Mouse (Mus musculus): Measurements from ENCODE around the gene Cpxm2.

Cpxm2 gene

DNA sequence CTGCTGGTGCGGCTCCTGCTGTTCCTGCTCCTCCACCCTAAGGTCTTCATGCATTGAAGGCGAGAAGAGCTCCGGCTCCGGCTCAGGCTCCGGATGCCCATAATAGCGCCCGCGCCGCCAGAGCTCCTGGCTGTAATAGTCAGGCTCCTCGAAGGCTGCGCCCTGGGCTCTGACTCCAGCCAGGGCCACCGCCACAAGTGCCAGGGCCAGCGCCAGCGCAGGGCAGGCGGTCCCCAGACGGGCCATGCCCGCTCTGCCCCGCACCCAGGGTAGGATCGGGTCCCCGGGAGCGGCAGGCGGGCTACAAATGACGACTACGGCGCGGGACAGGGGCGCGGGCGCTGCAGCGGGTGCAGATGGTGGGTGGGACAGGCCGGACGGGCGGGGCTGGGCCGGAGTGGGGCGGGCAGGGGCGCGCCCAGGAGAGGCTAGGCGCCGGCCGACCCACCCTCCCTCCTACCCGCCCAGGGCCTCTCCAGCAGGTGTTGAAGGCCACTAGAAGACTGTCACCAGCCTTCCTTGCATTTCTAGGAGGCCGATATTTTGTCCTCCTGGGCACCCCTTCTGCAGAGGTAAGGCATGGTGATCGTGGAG is at the start of gene Cpxm2:
Gene Cpxm2 (minus strand): TSS at position 372 of the 594 bp plus-strand sequence.
- no peak for DNase-seq

DNA sequence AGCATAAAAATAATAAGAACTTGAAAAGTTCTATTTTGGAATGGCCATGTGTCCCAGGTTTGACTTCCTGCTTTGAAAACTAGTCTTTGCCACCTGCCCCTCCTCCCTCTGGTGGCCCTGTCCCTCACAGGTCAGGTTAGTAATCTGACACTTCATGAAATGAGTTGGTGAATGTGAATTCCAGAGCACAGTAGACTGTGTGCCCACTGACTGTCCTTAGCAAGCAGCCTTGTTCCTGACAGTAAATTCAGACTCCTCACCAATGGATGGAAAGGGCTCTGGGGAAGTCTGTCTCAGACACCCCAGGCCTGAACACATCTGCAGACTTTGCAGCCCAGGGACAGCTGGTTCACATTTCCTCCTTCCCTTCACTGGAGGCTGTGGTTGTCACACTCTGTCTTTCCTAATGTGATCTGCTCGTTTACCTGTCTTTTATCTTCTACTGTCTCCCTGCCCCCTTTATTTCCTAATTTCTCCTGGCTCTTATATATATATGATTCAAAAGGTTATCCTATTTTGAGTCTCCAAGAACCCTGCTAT is 49.6 kb upstream of the Cpxm2 start:
- no peak for DNase-seq

DNA sequence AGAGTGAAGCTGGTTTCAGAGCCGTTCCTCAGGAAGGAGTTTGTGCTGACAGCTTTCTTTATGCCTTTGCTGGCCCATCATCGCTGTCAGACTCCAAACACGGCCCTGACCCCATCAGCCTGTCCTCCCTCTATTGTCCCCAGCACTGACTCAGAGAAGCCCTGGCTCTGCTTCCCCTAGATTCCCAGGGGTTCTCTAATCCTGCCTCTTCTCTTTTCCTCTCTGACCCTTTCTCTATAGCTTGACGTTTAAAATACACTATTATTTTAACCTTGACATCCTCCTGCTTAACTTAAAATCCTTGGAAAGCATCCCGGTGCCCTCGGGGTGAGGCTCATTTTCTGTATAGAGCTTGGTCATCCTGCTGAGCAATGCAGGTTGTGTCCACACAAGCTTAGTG is 45.1 kb upstream of the Cpxm2 start:
- DNase-seq, result no peak

DNA sequence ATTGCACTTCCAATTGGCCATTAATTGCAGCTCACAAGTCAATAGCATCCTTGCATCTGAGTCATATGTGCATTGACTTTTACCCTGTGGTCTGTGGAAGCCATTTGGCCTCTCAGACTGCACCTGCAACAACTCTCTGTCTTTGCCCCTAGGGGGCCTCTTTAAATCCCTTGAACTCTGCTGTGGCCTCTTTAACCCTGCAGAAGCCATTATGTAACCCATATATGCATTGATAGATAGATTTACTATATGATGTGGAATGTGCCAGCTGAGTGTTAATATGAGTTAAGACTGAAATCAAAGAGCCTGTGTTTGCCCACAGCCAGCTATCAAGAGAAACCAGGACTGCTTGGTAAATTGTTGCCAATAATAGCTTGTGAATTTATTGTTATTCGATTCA is 44.3 kb upstream of the Cpxm2 start:
- DNase-seq, result no peak

DNA sequence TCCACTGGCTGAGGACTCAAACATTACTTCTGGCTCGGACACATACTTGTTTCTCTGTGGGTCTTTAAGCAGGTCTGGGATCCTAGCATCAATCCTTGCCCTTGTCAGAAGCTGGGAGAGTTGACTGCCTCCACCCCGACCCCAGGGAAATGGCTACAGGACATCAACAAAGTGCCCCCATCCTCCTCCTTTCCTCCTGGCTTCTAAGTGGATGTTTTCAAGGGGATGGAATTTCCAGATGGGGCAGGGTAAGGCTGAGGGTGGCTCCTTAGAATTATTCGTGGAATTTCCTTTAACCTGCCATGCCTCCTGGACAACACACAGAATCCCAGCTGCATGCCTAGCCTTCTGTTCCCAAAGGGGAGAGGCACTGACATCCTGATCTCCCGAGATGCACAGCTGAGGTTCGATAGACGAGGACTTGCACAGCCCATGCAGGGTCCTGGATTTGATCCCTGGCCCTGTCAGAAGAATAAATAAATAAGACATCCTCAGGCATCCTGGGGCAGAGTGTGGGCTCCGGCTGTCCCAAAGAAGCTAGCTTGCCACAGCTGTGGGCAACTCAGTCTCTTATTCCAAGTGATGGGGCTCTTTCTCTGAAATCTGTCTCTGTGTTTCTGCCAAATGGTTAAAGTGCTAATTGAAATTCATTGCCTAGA is 43.4 kb upstream of the Cpxm2 start:
- no peak for DNase-seq

DNA sequence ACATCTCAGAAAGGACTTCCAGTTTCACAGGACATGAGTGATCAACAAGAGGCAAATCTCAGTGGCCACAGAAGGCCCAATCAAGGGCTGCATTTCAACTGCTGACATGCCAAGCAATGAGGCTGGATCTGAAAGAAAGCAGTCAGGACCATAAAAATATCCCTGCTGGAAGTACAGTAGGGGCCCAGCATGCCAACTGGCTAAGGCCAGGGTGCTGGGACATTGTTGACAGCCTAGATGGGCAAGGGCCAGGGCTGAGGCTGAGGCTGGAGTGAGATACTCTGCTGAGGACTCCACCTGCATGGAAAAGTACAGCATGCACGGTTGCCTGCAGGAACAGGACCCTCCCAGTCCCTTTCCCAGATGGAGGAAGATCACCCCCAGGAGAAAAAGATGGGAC is 42.0 kb upstream of the Cpxm2 start:
- no peak for DNase-seq

DNA sequence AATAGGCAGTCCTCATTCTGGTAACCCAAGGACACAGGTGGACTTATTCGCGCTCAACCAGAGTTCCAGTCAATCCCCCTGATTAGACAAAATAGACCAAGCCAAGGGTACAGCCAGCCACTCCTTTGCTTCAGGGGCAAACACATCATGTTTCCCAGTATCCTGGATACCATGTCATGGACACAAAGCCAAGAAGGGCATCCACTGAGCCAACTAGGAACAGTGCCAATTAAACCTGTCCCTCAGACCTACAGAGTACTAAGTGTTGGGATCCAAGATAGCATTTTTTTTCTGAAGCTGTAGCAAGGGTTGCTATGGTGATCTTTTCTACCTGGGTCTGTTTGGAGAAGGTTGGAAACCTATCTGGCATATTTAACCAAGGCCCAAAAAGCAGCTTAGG is 39.1 kb upstream of the Cpxm2 start:
- no peak for DNase-seq

DNA sequence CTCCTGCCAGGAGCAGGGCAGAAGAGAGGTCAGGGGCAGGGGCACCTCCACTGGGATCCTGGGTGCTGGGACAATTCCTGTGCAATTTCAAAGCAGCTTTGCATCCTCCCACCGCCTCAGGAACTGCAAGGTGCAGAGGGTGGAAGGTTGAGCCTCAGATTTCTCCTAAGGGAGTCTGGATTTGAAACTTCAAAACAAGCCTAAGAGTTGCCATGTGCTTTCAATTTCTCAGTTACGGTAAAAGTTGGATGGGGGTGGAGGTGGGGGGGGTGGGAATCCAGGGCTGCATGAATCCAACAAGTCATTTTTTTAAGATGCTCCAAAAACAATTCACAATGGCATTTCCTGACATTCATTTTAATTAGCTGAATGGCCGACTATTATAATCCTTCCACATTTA is 32.9 kb upstream of the Cpxm2 start:
- no peak for DNase-seq

DNA sequence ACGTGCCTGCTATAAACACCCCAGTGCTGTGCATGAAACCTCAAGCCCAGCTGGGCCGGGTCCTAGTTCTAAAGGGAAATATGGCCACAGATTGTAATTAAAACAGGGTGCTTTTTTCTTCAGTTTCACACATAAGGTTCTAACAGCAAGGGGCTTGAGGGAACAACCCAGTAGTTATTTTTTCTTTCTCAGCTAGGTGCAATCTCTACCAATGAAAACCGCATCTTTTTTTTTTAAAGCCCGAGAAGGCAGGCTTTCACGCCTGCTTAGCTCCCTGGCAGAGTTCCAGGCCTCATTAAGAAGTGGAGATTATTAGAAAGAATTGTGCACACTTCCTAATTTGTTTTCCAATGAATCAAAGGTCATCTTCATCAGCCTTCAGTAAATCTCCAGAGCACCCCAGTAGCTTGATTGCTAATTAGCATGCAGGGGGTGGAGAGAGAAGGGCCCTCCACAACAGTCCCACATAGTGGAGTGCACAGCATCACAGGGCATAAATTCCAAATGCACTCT is 29.4 kb upstream of the Cpxm2 start:
- DNase-seq, result no peak

DNA sequence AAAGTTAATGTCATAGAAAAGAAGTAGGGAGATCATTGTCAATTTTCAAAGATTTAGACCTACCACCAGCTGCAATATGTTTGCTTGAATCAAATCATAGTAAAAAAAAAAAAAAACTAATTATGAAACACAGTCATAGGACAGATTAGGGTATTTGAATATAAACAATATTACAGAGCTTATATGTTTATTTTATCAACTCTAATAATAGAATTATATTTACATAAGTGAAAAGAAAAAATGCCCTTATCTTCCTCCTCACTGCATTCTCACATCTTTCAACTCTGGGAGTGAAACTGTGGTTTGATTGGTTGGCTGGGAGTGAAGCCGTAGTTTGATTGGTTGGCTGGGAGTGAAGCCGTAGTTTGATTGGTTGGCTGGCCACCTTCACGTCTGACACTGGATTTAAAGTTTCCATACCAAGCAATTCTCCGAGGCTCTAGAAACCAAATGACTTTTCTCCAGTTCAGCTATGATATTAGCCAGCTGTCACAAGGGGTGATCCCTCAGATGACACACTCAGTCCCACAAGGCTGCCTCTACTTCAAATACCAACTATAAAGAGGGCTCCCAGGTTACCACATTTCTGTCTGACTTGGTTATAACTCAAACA is 27.2 kb upstream of the Cpxm2 start:
- DNase-seq, result no peak

DNA sequence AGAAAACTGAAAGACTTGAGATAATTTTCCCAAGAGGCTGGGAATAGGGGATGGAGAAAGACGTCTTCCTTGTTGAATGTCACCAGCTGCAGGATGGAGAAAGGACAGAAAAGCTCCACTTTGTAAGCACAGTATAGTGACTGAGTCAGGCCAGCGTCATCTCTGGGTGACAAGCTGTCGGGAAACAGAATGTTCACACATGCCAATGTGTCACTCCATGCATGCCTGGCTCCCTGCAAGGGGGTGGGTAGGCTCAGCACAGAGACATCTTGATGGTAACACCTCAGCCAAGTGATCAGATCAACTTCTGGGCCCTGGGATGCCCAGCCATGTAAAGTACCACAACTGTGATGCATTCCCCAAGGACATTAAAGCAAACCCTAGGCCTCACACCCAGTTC is 26.5 kb upstream of the Cpxm2 start:
- DNase-seq, result no peak

DNA sequence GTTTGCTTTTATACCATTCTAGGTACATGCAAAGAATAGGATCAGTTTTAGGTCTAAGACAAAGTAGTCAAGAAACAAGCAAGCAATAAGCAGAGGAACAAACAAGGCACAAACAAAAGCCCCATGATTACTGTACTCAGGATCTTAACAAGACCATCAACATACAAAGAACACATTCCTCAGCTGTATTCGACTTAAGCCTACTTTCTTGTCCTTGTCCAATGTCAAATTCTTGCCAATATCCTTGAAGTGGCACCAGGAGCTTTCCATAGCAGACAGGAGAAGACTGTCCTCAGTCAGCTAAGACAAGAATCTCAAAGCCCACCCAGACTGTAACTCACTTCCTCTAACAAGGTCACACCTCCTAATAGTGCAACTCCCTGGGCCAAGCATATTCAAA is 24.5 kb upstream of the Cpxm2 start:
- no peak for DNase-seq

DNA sequence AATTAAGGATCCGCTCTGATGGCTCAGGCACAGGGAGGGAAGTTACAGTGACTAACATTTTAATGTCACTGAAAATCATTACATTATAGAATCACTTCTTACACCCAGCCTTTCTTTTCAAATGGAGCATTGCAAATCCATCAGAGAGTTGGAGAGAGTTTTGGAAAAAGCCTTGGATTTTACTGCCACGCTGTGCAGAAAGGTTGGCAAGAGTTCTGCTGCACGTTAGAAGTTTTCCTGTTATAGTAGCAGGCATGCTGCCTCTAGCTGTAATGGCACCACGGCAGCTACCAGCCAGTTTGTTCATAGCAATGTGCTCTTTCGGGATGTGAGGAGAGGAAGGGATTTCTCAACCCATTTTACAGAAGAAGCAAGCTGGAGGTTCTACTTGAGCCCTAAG is 20.2 kb upstream of the Cpxm2 start:
- no peak for DNase-seq

DNA sequence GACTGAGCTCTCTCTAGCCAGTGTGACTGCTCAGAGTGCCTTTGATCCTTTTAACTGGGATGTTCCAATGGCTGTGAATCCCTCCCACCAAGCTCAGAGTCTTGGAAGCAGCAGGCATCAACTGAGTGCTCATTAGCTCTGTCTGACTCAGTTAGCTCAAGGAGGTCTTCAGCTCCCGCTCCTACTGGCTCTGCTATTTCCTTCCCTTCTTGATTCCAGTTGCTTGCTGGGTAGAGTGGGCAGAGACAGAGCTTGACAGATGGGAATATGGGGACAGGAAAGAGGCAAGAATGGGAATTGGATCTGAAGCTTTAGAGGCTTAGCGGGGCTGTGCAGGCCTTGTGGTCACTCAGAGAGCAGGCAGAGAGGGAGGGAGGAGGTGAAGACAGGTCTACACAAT is 19.8 kb upstream of the Cpxm2 start:
- no peak for DNase-seq

DNA sequence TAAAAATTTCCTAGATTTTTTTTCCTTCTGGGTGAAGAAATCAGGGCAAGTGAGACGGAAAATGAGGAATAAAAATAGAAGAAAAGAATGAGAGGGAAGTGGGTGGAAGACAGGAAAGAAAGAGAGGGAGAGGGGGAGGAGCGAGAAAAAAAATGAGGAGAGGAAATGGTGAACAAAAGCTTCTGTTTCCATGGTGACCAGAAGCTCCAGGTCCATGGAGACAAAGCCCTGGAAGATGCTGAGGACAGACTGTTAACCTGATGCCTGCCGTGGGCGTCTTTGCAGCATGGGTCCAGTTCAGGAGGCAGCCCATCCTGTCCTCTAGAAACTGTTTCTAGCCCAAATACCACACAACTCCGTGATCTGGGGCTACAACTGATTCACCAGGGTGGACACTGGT is 17.7 kb upstream of the Cpxm2 start:
- no peak for DNase-seq

DNA sequence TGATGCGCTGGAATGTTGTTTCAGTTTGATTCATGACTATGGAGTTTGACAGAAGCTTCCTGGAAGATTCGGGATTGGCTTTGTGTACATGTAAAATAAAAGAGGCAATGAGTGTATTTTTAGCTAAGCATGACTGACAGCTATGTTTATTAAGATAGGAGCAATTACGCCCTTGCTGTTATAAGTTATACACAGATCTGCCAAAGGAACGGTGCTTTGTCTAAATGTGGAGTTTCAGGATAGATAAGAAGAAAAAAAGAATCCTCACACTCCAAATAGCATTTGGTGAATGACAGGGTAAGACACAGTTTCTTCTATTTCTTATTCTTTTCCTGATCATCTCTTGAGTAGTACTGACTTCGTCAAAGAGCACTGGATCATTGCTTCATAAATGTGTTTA is 17.2 kb upstream of the Cpxm2 start:
- DNase-seq, result no peak

DNA sequence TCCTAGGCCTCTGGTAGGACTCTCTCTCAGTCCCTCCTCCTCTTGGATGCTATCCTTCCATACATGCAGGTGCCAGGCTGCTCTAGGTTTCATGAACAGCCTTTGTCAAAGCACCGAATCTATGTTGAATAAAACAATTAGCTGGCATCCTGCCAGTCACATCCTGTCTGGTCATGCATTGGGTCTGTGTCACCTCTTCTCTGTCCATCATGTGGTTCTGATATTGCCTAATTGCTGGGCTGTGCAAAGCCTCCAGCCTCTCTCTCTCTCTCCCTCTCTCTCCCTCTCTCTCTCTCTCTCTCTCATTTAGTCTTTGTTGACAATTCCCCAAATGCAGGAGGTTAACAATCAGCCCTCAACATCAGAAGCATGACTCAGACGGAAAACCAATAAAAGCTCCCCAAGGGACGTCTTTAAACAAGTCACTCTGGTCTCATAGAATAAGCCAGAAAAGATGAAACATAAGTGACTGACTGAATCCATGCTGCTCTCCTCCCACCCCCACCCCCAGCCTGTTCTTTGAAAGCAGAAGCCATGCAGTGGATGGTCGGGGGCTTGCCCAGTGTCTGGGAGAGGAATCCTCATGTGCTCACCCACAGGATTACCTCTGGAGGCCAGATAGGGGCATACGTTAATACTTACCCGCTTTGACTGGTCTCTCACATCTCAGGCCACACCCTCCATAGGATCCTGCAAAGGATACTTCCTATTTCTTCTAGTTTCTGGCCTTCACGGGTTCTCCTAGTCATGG is 15.1 kb upstream of the Cpxm2 start:
- DNase-seq, result no peak

DNA sequence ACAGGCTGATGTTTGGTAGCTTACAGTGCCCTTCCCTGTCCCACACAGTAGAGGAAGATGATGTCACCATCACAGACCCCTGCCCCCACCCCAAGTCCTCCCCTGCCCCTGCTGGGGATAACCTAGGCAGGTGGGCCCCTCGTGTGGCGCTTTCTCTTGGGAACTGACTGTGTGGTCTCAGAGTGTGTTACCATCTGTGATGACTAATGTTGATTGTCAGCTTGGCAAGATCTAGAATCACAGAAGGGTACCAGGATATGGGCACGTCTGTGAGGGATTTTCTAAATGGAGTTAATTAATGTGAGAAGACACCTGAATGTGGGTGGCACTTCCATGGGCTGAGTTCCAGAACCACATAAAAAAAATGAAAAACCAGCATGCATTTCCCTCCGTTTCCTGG is 12.7 kb upstream of the Cpxm2 start:
- DNase-seq, result no peak

DNA sequence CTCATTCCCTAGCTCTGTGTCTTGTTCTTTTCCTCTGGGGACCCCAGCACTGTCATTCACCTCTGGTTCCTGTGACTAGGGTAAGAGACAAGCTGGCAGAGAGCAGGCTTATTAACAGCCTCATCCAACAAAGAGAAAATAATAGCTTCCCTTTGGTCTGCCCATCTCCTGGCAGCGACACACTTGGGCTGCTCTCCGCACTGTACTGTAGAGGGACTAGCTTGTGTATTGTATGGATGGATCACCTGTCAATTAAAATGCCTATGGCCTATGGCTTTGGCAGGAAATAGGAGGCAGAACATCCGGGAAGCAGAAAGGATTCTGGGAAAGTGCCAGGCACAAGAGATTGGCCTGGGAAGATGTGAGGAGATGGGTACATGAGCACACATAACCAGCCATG is 7.7 kb upstream of the Cpxm2 start:
- DNase-seq, result no peak

DNA sequence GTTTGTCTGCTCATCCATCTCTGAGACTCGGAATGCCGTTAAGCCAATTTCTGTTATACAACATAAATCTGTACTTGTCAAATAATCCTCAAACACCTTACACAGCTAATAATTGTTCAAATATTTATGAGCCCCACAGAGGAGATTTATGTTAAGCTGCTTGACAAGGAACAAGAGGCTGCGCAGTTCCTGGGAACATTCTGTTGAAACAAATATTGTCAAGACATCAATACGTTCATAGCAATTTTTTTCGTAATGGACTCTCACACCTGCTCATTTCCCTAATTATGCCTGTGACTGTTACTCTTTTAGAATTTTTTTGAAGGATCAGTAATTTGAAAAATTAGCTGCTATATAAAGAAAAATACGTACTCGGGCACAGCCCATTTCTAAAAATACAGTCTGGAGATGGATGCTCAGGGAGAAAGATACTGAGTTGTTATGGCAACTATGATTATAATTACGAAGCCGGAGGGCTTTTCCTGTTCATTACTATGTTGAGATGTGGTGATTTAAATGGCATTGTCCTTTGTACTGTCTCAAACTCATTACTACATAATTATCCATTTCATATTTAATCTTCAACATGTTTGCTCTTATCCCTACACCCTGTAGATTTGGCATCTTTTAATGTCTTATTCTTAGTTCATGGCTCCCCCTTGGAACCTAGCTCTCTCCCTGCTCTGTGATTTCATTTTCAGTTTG is 3.9 kb upstream of the Cpxm2 start:
- no peak for DNase-seq

DNA sequence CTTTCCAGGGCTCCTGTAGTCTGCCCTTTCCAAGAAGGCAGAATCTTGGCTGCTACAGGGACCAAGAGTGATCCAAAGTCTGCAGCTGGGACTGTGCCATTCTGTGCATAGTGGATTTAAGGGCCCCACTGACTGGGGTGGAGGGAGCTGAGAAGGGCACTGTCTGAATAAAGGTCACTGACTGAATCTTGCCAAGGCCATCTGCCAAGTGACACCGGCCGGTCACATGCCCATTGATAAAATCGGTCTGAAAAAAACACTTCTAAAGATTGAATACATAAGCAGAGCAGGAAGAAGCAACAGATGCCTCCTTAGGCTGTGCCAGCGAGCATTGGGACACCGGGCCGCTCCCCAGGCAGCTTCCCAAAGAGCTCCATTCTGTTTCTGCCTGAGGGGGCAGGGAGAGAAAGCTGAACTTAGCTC is 803 bp downstream of the Cpxm2 start:
- no peak for DNase-seq

DNA sequence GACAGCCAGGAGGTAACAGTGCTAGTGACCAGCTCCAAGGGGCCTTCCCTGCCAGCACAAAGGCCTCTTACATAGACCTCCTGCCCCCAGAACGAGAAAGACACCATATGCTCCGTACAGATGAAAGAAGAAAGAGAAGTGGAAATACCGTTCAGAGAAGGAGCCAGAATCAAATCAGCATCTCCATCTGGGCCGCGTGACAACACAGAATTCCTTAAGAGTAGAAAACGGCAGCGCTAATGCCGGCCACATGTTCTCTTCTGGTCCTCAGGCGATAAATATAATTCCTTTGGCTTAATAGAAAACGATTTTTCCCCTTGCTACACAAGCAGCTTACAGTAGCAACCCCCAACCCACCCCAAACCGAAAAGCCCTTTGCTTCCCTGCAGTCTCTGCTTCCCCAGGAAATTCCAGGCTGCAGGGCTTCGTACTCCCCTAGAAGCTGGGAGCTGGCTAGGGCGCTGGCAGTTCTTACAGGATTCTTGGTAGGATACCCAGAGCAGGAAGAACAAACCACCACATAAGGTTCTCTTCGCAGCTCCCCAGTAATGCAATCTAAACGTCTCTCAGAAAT is 9.2 kb downstream of the Cpxm2 start:
- DNase-seq, result no peak
